22 mouse cellular contexts compared by ENCODE assay signal in the genomic region with DNA sequence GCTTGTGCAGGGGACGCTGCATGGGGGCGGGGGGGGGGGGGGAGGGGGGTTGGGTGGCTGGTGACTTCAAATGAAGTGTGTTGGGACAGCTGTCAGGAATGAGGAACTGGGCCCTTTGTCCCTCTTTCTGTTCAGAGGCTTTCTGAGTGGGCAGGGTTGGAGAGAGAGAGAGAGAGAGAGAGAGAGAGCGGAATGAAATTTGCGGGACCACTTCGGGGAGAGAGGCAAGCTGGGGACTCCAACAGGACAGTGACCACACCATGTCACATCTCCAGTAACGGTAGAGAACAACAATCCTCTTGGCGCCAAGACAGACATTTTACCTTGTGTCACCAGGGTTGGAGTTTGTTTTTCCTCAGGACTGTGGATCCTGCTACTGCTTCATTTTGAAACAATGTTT.
"Had no signal": no experiment of that assay in that cellular context is flagged by ENCODE, and none has a peak within 500 bp of the region (broad histone marks: within the 10 kb centered on the region; RNA-seq: fewer than 3 reads in every experiment).

No protein-coding gene starts in this region.

- H3K4me1 ChIP-seq: kidney, embryonic 15.5 days; limb, embryonic 12.5 days; limb, embryonic 15.5 days; stomach, embryonic 15.5 days had no signal

- H3K9ac ChIP-seq: kidney, embryonic 15.5 days; limb, embryonic 12.5 days; limb, embryonic 15.5 days; liver, embryonic 14.5 days; liver, postnatal 0 days; lung, embryonic 14.5 days; stomach, embryonic 15.5 days had no signal

- H3K9me3 ChIP-seq: kidney, embryonic 15.5 days; limb, embryonic 12.5 days; limb, embryonic 15.5 days; stomach, embryonic 15.5 days had no signal

- H3K4me3 ChIP-seq: kidney, embryonic 15.5 days; left cerebral cortex, adult 2 months; limb, embryonic 12.5 days; limb, embryonic 15.5 days; stomach, embryonic 15.5 days had no signal

- H3K27me3 ChIP-seq: kidney, embryonic 15.5 days; limb, embryonic 12.5 days; limb, embryonic 15.5 days; stomach, embryonic 15.5 days had no signal

- H3K27ac ChIP-seq: kidney, embryonic 15.5 days; left cerebral cortex, adult 2 months; limb, embryonic 12.5 days; limb, embryonic 15.5 days; liver, embryonic 14.5 days; stomach, embryonic 15.5 days had no signal

- DNase-seq: kidney, adult 8-10 months; kidney, postnatal 10 days; kidney, postnatal 36 days; layer of hippocampus, postnatal 36 days; left cerebral cortex, postnatal 4 days; liver, postnatal 0 days; lung, embryonic 14.5 days; lung, postnatal 36 days; midbrain, embryonic 14.5 days; retina, postnatal 1 day; right cerebral cortex, postnatal 25 days; spleen, adult 18-20 months; thymus, adult 2 months; thymus, postnatal 14 days had no signal

- ATAC-seq: liver, postnatal 0 days had no signal

- H3K4me2 ChIP-seq: kidney, embryonic 15.5 days; limb, embryonic 12.5 days; limb, embryonic 15.5 days; liver, embryonic 11.5 days; lung, embryonic 14.5 days; midbrain, embryonic 11.5 days; stomach, embryonic 15.5 days had no signal

- H3K36me3 ChIP-seq: kidney, embryonic 15.5 days; limb, embryonic 12.5 days; limb, embryonic 15.5 days; stomach, embryonic 15.5 days had no signal
